Mouse (Mus musculus) small intestine, adult 2 months (tissue): Measurements from ENCODE around the gene Stip1.

Experiments
- CTCF ChIP-seq: fragments of 200-500 bp; IDR thresholded peaks from 2 replicates; pipeline ENCODE4 v1.5.1; 2012; ENCODE audit warnings: low read depth, mild to moderate bottlenecking, control low read depth, inconsistent platforms, low read length, moderate library complexity, mixed read lengths; ENCODE audit not compliant: insufficient replicate concordance, insufficient read length; ENCODE audit errors: extremely low read depth
- POLR2A ChIP-seq: fragments of 200-500 bp; IDR thresholded peaks from 2 replicates; pipeline ENCODE4 v1.6.1; 2012; ENCODE audit warnings: low read depth, mild to moderate bottlenecking, control low read depth, inconsistent platforms, low read length, moderate library complexity

DNA sequence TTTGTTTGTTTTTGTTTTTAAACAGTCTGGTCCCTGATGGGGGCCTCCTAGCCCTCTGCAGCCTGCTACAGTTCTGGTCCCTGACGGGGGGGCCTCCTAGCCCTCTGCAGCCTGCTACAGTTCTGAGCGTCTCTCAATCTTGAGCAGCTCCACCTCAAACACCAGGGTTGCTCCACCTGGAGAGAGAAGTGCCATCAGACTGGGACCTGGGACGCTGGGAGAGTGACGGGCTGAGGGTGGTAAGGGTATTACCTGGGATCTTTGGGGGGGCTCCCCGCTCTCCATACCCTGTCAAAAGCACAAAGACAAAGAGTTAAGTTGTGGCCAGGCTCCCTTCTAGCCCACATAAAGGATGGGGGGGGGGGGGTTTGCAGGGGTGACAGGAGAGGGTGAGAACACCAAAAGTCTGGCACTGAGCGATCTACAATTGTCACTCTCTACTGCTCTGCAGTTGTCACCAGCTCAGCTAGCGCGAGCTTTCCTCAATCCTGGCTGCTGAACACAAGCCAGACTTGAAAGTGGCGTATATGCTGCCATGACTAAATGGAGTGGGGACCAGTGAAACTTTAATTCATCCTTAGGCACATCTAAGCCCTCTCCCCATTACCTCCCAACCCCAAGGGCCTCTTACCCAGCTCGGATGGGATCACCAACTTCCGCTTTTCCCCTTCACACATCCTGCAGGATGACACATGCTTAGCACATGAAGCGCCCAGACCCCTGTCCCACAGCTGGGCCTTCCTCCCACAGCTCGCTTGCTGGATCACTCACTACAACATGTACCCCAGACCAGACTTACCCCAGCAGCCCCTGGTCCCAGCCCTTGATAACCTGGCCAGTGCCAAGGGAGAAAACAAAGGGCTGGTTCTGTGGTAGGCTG lies 61.8 kb downstream of the Stip1 start:
- TF ChIP-seq POLR2A, result no peak
- no peak for TF ChIP-seq CTCF
